Mouse (Mus musculus) hindbrain, embryonic 12.5 days (tissue): ENCODE measurements around the gene Dcdc2c. TPM values are rescaled to one million over a fixed set of nuclear protein-coding genes. Genes with fewer than 3 reads are reported as not detected.
A peak's percentile ranks its signal among the peaks of the same experiment; 100 is the strongest.

Experiments
- ATAC-seq: fragments of 200-750 bp; cut with Nextera tagmentation; 2 replicates; pipeline ENCODE4 v1.8.0; 2017; ENCODE audit warnings: moderate TSS enrichment; ENCODE audit not compliant: low FRiP score
- H3K27ac ChIP-seq: fragments of 300-500 bp; sonication (generic); 2 replicates; pipeline ENCODE4 v1.5.1; 2016; ENCODE audit warnings: mild to moderate bottlenecking
- H3K27me3 ChIP-seq: fragments of 300-500 bp; sonication (generic); 2 replicates; pipeline ENCODE4 v1.6.1; 2016; ENCODE audit warnings: mild to moderate bottlenecking
- H3K36me3 ChIP-seq: fragments of 300-500 bp; sonication (generic); 2 replicates; pipeline ENCODE4 v1.6.1; 2016; ENCODE audit warnings: mild to moderate bottlenecking
- H3K4me1 ChIP-seq: fragments of 300-500 bp; sonication (generic); 2 replicates; pipeline ENCODE4 v1.6.1; 2016
- H3K4me2 ChIP-seq: fragments of 300-500 bp; sonication (generic); replicated peaks from 2 replicates; pipeline ENCODE4 v1.6.1; 2016; ENCODE audit warnings: mild to moderate bottlenecking
- H3K4me3 ChIP-seq: fragments of 300-500 bp; sonication (generic); 2 replicates; pipeline ENCODE4 v1.5.1; 2016; ENCODE audit warnings: mild to moderate bottlenecking
- H3K9ac ChIP-seq: fragments of 300-500 bp; sonication (generic); 2 replicates; pipeline ENCODE4 v1.6.1; 2016; ENCODE audit warnings: mild to moderate bottlenecking, moderate library complexity
- H3K9me3 ChIP-seq: fragments of 300-500 bp; sonication (generic); replicated peaks from 2 replicates; pipeline ENCODE4 v1.6.1; 2016; ENCODE audit warnings: mild to moderate bottlenecking
- WGBS: fragments of 180-500 bp; shearing (Covaris S2); methylation state at CpG from one replicate; pipeline ENCODE4 v1.1.7; 2016; 5-methylcytosine and 5-hydroxymethylcytosine counted together
- polyA plus RNA-seq: library from polyadenylated mRNA; unstranded; fragments of >200 nt; fragmentation: Nextera tagmentation; extraction: Ambion mirVana; gene quantifications from 2 replicates; pipeline ENCODE4 v1.2.1, GENCODE M21; 2016

Gene Dcdc2c
- polyA plus RNA-seq, result 0.14 TPM in 1 of 2 replicates, not detected in the other

GRCm38 (mm10) chr12:28552299-28552698, at the start of gene Dcdc2c:
Gene Dcdc2c, minus strand, starts transcription at chr12:28552399.
- H3K27me3 ChIP-seq, result no peaks in the 10 kb centered on the region
- 0 out of 2 replicates have a peak within 1 kb of the TSS, but pooled peaks have one; percentile 13 for H3K4me2 ChIP-seq
- no peaks in the 10 kb centered on the region for H3K36me3 ChIP-seq
- no peak within 1 kb of the TSS for H3K4me3 ChIP-seq
- no peaks in the 10 kb centered on the region for H3K9me3 ChIP-seq
- H3K4me1 ChIP-seq, result no peaks in the 10 kb centered on the region
- WGBS, result 79% methylated on average over 15 of the region's 15 CpGs
- ATAC-seq, result no peak
- no peak within 1 kb of the TSS for H3K27ac ChIP-seq
- no peak within 1 kb of the TSS for H3K9ac ChIP-seq

- H3K27me3 ChIP-seq, result no peaks in the 10 kb centered on the region
- H3K4me1 ChIP-seq, result peaks cover 9% of the 10 kb centered on the region
- H3K4me3 ChIP-seq, result no peak overlapping the region
- H3K36me3 ChIP-seq, result no peaks in the 10 kb centered on the region
- no peaks in the 10 kb centered on the region for H3K9me3 ChIP-seq
- no peak for ATAC-seq
- H3K9ac ChIP-seq, result no peak overlapping the region
- H3K27ac ChIP-seq, result no peak overlapping the region
- whole genome bisulfite sequencing, result 65% methylated on average over 2 of the region's 2 CpGs
- no peak overlapping the region for H3K4me2 ChIP-seq
Measured at GRCm38 (mm10) chr12:28598526-28598991, 46.4 kb upstream of the Dcdc2c start.

- H3K36me3 ChIP-seq, result no peaks in the 10 kb centered on the region
- H3K4me1 ChIP-seq, result peaks cover 9% of the 10 kb centered on the region
- H3K27ac ChIP-seq, result no peak overlapping the region
- ATAC-seq, result no peak
- no peaks in the 10 kb centered on the region for H3K9me3 ChIP-seq
- no peak overlapping the region for H3K9ac ChIP-seq
- 73% methylated on average over 3 of the region's 3 CpGs for WGBS
- no peak overlapping the region for H3K4me3 ChIP-seq
- no peaks in the 10 kb centered on the region for H3K27me3 ChIP-seq
- no peak overlapping the region for H3K4me2 ChIP-seq
Measured at GRCm38 (mm10) chr12:28598110-28598509, 45.9 kb upstream of the Dcdc2c start.

GRCm38 (mm10) chr12:28597699-28598098, 45.5 kb upstream of the Dcdc2c start:
- ATAC-seq, result no peak
- Histone ChIP-seq H3K4me1 (peaks cover 12% of the 10 kb centered on the region), H3K9ac (no peak overlapping the region), H3K27me3 (no peaks in the 10 kb centered on the region), H3K4me3 (no peak overlapping the region), H3K36me3 (no peaks in the 10 kb centered on the region), H3K27ac (no peak overlapping the region), H3K4me2 (no peak overlapping the region), H3K9me3 (no peaks in the 10 kb centered on the region)
- WGBS, result 85% methylated on average over 9 of the region's 9 CpGs

GRCm38 (mm10) chr12:28596851-28597250, 44.7 kb upstream of the Dcdc2c start:
- Histone ChIP-seq H3K9ac (no peak overlapping the region), H3K27ac (no peak overlapping the region), H3K27me3 (no peaks in the 10 kb centered on the region), H3K4me1 (peaks cover 8% of the 10 kb centered on the region), H3K9me3 (no peaks in the 10 kb centered on the region), H3K4me3 (no peak overlapping the region), H3K4me2 (no peak overlapping the region), H3K36me3 (no peaks in the 10 kb centered on the region)
- ATAC-seq, result no peak

- no peak for ATAC-seq
- Histone ChIP-seq H3K27ac (0 out of 2 replicates have a peak overlapping the region, but pooled peaks have one; percentile 74), H3K9me3 (no peaks in the 10 kb centered on the region), H3K36me3 (no peaks in the 10 kb centered on the region), H3K4me1 (peaks cover 29% of the 10 kb centered on the region), H3K4me2 (no peak overlapping the region), H3K27me3 (no peaks in the 10 kb centered on the region), H3K9ac (no peak overlapping the region), H3K4me3 (no peak overlapping the region)
- whole genome bisulfite sequencing, result 56% methylated on average over 13 of the region's 13 CpGs
Measured at GRCm38 (mm10) chr12:28590428-28590827, 38.2 kb upstream of the Dcdc2c start.

- no peaks in the 10 kb centered on the region for H3K27me3 ChIP-seq
- peak overlapping the region; percentile 42; the same call in 1 of the 2 replicates for H3K9ac ChIP-seq
- no peaks in the 10 kb centered on the region for H3K36me3 ChIP-seq
- peak; percentile 94 for ATAC-seq
- H3K4me2 ChIP-seq, result peak overlapping the region; percentile 58
- peak overlapping the region; percentile 36 for H3K4me3 ChIP-seq
- H3K9me3 ChIP-seq, result no peaks in the 10 kb centered on the region
- peaks cover 29% of the 10 kb centered on the region for H3K4me1 ChIP-seq
- peak overlapping the region; percentile 74 for H3K27ac ChIP-seq
- 9% methylated on average over 24 of the region's 24 CpGs for WGBS
Measured at GRCm38 (mm10) chr12:28589090-28589868, 37.1 kb upstream of the Dcdc2c start.

GRCm38 (mm10) chr12:28587949-28588348, 35.8 kb upstream of the Dcdc2c start:
- Histone ChIP-seq H3K4me3 (no peak overlapping the region), H3K9me3 (no peaks in the 10 kb centered on the region), H3K4me2 (no peak overlapping the region), H3K27ac (peak overlapping the region; percentile 46), H3K27me3 (no peaks in the 10 kb centered on the region), H3K9ac (no peak overlapping the region), H3K36me3 (no peaks in the 10 kb centered on the region), H3K4me1 (peaks cover 27% of the 10 kb centered on the region)
- WGBS, result 65% methylated on average over 6 of the region's 6 CpGs
- no peak for ATAC-seq

GRCm38 (mm10) chr12:28584036-28584435, 31.8 kb upstream of the Dcdc2c start:
- no peaks in the 10 kb centered on the region for H3K27me3 ChIP-seq
- H3K4me2 ChIP-seq, result no peak overlapping the region
- peaks cover 14% of the 10 kb centered on the region for H3K4me1 ChIP-seq
- ATAC-seq, result no peak
- no peaks in the 10 kb centered on the region for H3K36me3 ChIP-seq
- WGBS, result 51% methylated on average over 2 of the region's 3 CpGs
- H3K27ac ChIP-seq, result no peak overlapping the region
- H3K9ac ChIP-seq, result no peak overlapping the region
- H3K4me3 ChIP-seq, result no peak overlapping the region
- H3K9me3 ChIP-seq, result no peaks in the 10 kb centered on the region

- WGBS, result 88% methylated on average over 8 of the region's 8 CpGs
- no peaks in the 10 kb centered on the region for H3K36me3 ChIP-seq
Measured at GRCm38 (mm10) chr12:28582423-28582822, 30.2 kb upstream of the Dcdc2c start, which contains the start of gene Allc. Gene Allc, minus strand, starts transcription at chr12:28582523.

GRCm38 (mm10) chr12:28579132-28579531, 26.9 kb upstream of the Dcdc2c start:
- no peak overlapping the region for H3K4me3 ChIP-seq
- no peak for ATAC-seq
- no peaks in the 10 kb centered on the region for H3K36me3 ChIP-seq
- H3K4me2 ChIP-seq, result no peak overlapping the region
- no peaks in the 10 kb centered on the region for H3K4me1 ChIP-seq
- WGBS, result 30% methylated on average over 4 of the region's 4 CpGs
- no peaks in the 10 kb centered on the region for H3K9me3 ChIP-seq
- H3K27me3 ChIP-seq, result no peaks in the 10 kb centered on the region
- no peak overlapping the region for H3K9ac ChIP-seq
- H3K27ac ChIP-seq, result no peak overlapping the region

More at GRCm38 (mm10) chr12:28582423-28582822, 30.2 kb upstream of the Dcdc2c start, which contains the start of gene Allc:
- ATAC-seq, result no peak
- Histone ChIP-seq H3K4me3 (no peak within 1 kb of the TSS), H3K9ac (no peak within 1 kb of the TSS), H3K27ac (no peak within 1 kb of the TSS), H3K4me2 (no peak within 1 kb of the TSS), H3K9me3 (no peaks in the 10 kb centered on the region), H3K4me1 (no peaks in the 10 kb centered on the region), H3K27me3 (no peaks in the 10 kb centered on the region)

GRCm38 (mm10) chr12:28578147-28578546, 25.9 kb upstream of the Dcdc2c start:
- no peak for ATAC-seq
- Histone ChIP-seq H3K4me1 (no peaks in the 10 kb centered on the region), H3K9me3 (no peaks in the 10 kb centered on the region; the same call in 1 of the 2 replicates), H3K4me3 (no peak overlapping the region), H3K4me2 (no peak overlapping the region), H3K36me3 (no peaks in the 10 kb centered on the region), H3K27ac (no peak overlapping the region), H3K9ac (no peak overlapping the region), H3K27me3 (no peaks in the 10 kb centered on the region)
- WGBS, result 92% methylated on average over 3 of the region's 3 CpGs
